ENCODE assay signal across 10 mouse cellular contexts in genomic region chr1:170771437-170772003, GRCm38 (mm10).
DNase-seq lines count a peak whose midpoint lies in the region; ATAC-seq and TF ChIP-seq lines count a peak whose summit lies in the region.
"Had no signal": no experiment of that assay in that cellular context is flagged by ENCODE, and none has a peak within 500 bp of the region (broad histone marks: within the 10 kb centered on the region; RNA-seq: fewer than 3 reads in every experiment).

No protein-coding gene starts in this region.

- WGBS in heart, embryonic 14.5 days = 52% methylated on average over 25 of the region's 25 CpGs

- H3K27ac ChIP-seq in heart, embryonic 14.5 days (replicated peaks in 1 of 2; ENCODE audit: control insufficient read depth in 1 of 2, insufficient read depth in 1 of 2, low read depth in 2 of 2, low read length in 2 of 2) = peak overlapping the region in 1 of 2 experiments; percentile 3; a peak in 1 of 4 replicates
- no peak overlapping the region for H3K27ac ChIP-seq in testis, adult 2 months (ENCODE audit: control insufficient read depth, insufficient read depth, low read depth, low read length)
- H3K27ac ChIP-seq: liver, embryonic 14.5 days had no signal

- no peaks in the 10 kb centered on the region for H3K9me3 ChIP-seq in heart, embryonic 14.5 days (ENCODE audit: control insufficient read depth, low read length)

- no peak for DNase-seq in frontal cortex, postnatal 25 days (ENCODE audit: low spot score in 2 of 2)
- peak; percentile 43 to 55 for DNase-seq in kidney, postnatal 4 days
- no peak for DNase-seq in retina, embryonic 14.5 days (ENCODE audit: low spot score)
- DNase-seq in right cerebral cortex, postnatal 14 days = no peak
- DNase-seq: B cell, adult 2 months had no signal

- H3K4me1 ChIP-seq in heart, embryonic 14.5 days (ENCODE audit: control insufficient read depth in 2 of 2, insufficient read depth in 2 of 2, low read length in 2 of 2) = peaks cover 5 to 11% of the 10 kb centered on the region in 2 experiments
- H3K4me1 ChIP-seq in testis, adult 2 months (ENCODE audit: control insufficient read depth, insufficient read depth, low read length) = peaks cover 8% of the 10 kb centered on the region

- H3K4me2 ChIP-seq in heart, embryonic 14.5 days (ENCODE audit: low read length) = peak overlapping the region; percentile 39

- no peak overlapping the region for H3K9ac ChIP-seq in heart, embryonic 14.5 days (ENCODE audit: low read length)
- H3K9ac ChIP-seq: liver, embryonic 14.5 days had no signal

- no peaks in the 10 kb centered on the region for H3K27me3 ChIP-seq in heart, embryonic 14.5 days (ENCODE audit: control insufficient read depth, insufficient read depth, low read length)
- no peaks in the 10 kb centered on the region for H3K27me3 ChIP-seq in testis, adult 2 months (ENCODE audit: control insufficient read depth, insufficient read depth, low read length)

- ATAC-seq in frontal cortex, adult (ENCODE audit: low TSS enrichment) = peak; percentile 31; the same call in 1 of the 2 replicates
- ATAC-seq in heart, embryonic 14.5 days (ENCODE audit: insufficient number of reproducible peaks, insufficient read depth, low FRiP score, low read depth) = peak; percentile 31; the same call in 1 of the 2 replicates
- no peak for ATAC-seq in cerebellum, adult (ENCODE audit: insufficient number of reproducible peaks, low FRiP score, low TSS enrichment)

- no peak overlapping the region; a peak in 1 of 4 replicates for H3K4me3 ChIP-seq in heart, embryonic 14.5 days (ENCODE audit: control insufficient read depth in 1 of 2, insufficient read depth in 1 of 2, low read depth in 1 of 2, low read length in 2 of 2)
- peak overlapping the region; percentile 40 for H3K4me3 ChIP-seq in testis, adult 2 months (ENCODE audit: control insufficient read depth, low read depth, low read length)

- H3K36me3 ChIP-seq in heart, embryonic 14.5 days (ENCODE audit: control insufficient read depth, insufficient read depth, low read length) = 0 out of 2 replicates have a peak, but pooled peaks cover 7% of the 10 kb centered on the region
- no peaks in the 10 kb centered on the region; the same call in 1 of the 2 replicates for H3K36me3 ChIP-seq in testis, adult 2 months (ENCODE audit: control insufficient read depth, insufficient read depth, low read length)

- TF ChIP-seq POLR2A in testis, adult 2 months (IDR thresholded peaks at IDR 0.05; ENCODE audit: control insufficient read depth, low read depth, low read length) = no peak

- no peak for TF ChIP-seq CTCF in testis, adult 2 months (IDR thresholded peaks at IDR 0.05; ENCODE audit: control insufficient read depth, insufficient read depth, insufficient replicate concordance, low read depth, low read length)

Comparison
In these comparisons a context has a peak if more than half of its experiments do, and no peak if none do; other contexts are left out.
1. DNase-seq: peak in kidney, postnatal 4 days (2 of 2); none in frontal cortex, postnatal 25 days (0 of 2), retina, embryonic 14.5 days (single experiment) and right cerebral cortex, postnatal 14 days (single experiment).